Mouse (Mus musculus): ENCODE data around the gene Pga5.
A peak's percentile ranks its signal among the peaks of the same experiment; 100 is the strongest.

The Pga5 gene

GRCm38 (mm10) chr19:10677915-10678771 lies at the start of gene Pga5:
Gene Pga5 (minus strand): TSS chr19:10678071.
- peak; percentile 94 for DNase-seq (ENCODE audit: low spot score)

- DNase-seq (ENCODE audit: low spot score) = no peak
Observed at GRCm38 (mm10) chr19:10724629-10725363, 46.9 kb upstream of the Pga5 start.

GRCm38 (mm10) chr19:10723649-10724048 lies 45.8 kb upstream of the Pga5 start:
- DNase-seq (ENCODE audit: low spot score) = no peak

DNA sequence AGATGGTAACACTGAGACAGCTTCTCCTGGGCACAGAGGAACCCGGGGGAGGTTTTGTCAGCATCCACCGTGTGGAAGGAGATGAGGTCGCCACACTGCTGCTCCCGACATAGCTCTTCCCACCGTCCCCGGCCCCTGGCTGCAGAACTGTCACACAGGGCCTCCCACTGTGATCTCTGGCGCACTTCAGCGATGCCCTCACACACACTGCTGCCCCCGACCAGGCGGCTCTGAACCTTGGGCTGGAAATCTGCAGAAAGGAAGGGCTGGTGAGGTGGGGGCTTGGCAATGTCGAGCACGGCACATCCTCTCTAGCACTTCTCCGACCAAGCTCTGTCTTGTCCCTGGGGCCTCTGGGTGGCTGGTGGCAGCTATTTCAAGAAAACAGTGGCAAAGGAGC lies 45.2 kb upstream of the Pga5 start:
- DNase-seq (ENCODE audit: low spot score) = peak; percentile 32

DNA sequence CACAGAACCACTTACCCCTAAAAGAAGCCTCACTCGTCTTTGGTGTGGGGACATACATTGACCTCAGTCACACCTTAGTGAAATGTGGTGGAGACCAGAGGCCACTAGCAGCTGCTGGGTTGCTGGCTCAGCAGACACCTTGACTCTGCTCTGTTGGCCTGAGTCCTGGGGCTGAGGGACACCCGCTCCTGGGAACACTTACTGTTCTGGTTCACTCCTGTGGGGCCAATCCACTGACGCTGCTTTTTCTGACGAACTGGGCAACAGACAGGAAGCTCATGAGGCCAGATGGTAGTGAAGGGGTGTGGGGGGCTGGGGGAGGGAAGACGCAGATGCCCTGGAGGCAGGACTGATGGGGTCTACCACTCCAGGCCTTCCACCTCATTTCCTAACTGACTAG lies 43.2 kb upstream of the Pga5 start:
- DNase-seq (ENCODE audit: low spot score) = no peak

GRCm38 (mm10) chr19:10720524-10720923 lies 42.7 kb upstream of the Pga5 start:
- peak; percentile 12 for DNase-seq (ENCODE audit: low spot score)

DNA sequence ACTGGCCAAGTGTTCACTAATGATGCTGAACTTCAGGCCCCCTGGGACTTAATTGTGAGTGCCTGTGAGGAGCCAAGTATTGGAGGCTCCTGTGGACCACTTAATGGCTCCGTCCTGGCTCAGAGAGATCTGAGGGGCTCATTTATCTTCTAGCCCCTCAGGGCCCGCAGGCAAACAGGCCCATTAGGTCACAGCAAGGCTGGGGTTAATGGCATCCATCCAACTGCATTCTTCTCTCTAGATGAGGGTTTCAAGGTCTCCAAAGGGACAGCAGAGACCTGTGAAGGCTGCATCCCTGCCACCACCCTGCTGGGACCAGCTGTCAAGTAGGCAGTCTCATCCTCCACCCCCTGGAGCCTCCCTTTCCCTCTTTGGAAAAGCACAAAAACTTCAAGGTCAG lies 41.9 kb upstream of the Pga5 start:
- DNase-seq (ENCODE audit: low spot score) = peak; percentile 32

DNA sequence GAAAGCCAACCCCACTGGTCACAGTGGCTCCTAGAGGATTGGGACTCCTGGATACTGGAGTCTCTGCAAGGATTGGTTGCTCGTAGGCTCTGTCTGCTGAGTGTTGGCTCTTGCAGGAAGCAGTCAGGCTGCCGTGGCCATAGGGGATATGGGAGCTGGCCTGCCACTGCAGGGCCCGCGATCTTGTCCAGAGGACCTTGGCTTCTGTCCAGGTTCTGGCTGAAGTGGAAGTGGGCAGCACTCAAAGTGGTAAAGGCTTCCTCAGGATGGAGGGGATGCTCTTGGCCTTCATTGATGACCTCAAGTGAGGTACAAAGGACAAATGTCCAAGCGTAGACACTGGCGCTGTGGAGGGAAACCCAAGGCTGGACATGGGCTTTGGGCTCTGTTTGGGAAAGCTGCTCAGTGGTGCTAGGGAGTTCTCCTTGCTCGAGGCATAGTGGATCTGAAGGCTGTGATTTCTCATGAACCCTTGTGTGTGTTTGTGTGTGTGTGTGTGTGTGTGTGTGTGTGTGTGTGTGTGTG lies 40.4 kb upstream of the Pga5 start:
- no peak for DNase-seq (ENCODE audit: low spot score)

- DNase-seq (ENCODE audit: low spot score) = no peak
Observed at GRCm38 (mm10) chr19:10715476-10715875, 37.6 kb upstream of the Pga5 start.

GRCm38 (mm10) chr19:10714682-10715475 lies 37.0 kb upstream of the Pga5 start:
- peak; percentile 80 for DNase-seq (ENCODE audit: low spot score)

DNA sequence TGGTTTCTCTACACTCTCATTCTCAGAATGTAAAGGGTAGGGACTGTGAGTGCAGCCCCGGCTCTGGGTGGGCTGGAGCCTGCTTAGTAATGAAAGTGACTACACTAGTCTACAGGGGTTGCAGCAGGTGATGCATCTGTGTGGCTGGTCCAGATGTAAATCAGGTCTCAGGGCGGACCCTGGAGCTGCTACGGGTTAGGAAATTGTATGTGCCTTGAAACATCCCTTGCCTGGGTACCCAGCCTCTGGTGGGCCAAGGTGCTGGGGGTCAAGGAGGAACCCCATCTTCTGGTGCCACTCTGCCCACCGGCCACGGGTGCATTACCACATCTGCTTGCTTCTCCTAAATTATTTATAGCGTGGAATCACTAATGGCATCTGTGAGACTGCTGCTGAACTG lies 36.3 kb upstream of the Pga5 start:
- DNase-seq (ENCODE audit: low spot score) = no peak

- no peak for DNase-seq (ENCODE audit: low spot score)
Observed at GRCm38 (mm10) chr19:10713551-10713950, 35.7 kb upstream of the Pga5 start.

DNA sequence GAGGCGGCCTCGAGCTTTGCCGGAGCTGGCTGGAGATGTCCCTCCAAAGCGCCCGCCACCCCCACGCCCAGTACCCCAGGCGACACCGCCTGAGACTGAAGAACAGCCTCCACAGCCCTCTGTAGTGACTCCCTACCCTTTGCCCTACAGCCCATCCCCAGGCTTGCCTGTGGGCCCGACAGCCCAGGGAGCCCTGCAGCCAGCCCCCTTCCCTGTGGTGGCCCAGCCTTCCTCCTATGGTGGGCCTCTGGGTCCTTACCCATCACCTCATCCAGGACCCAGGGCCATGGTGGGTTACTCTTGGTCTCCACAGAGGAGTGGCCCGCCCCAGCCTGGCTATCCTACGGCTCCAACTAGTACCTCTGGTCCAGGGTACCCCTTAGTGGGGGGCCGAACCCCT lies 34.8 kb upstream of the Pga5 start:
- DNase-seq (ENCODE audit: low spot score) = no peak

DNA sequence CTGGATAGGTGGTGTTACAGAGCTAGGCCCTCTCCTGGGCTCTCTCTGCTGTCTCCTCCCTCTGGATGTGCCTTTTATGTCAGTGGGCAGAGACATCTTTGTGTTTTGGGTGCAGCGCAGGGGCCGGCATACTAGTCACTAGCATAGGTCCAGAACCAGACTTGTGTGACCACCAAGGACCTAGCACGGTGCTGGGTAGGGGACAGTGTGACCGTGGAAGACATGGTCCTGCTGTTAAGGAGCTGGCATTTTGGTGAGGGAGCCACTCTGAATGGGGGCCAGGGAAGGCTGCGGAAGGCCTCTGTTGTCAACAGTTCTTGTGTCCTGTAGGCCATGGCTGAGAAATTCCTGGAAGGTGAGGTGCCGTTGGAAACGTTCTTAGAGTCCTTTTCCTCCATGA lies 34.3 kb upstream of the Pga5 start:
- DNase-seq (ENCODE audit: low spot score) = no peak

DNA sequence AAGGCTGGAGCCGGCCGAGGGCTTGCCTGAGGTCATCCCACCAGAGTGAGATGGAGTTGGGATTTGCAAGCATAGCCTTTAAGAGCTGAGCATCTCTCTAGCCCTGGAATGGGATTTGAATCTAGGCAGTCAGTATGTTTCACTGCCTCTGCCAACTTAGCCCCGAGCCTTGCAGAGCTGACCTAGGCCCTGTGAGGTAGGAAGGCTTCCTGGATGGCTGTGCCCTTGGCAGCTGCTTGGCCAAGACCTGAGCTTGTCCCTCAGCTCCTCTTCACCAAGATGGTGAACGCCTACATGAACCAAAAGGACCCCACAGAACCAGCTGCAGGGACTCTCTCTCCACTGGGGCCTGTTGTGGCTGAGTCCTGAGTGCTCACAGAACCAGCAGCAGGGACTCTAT lies 32.9 kb upstream of the Pga5 start:
- DNase-seq (ENCODE audit: low spot score) = no peak

- DNase-seq (ENCODE audit: low spot score) = peak; percentile 79
Observed at GRCm38 (mm10) chr19:10710088-10710511, 32.2 kb upstream of the Pga5 start.

- DNase-seq (ENCODE audit: low spot score) = peak; percentile 99
Observed at GRCm38 (mm10) chr19:10709360-10710087, 31.7 kb upstream of the Pga5 start.

- no peak for DNase-seq (ENCODE audit: low spot score)
Observed at GRCm38 (mm10) chr19:10708900-10709299, 31.0 kb upstream of the Pga5 start.

DNA sequence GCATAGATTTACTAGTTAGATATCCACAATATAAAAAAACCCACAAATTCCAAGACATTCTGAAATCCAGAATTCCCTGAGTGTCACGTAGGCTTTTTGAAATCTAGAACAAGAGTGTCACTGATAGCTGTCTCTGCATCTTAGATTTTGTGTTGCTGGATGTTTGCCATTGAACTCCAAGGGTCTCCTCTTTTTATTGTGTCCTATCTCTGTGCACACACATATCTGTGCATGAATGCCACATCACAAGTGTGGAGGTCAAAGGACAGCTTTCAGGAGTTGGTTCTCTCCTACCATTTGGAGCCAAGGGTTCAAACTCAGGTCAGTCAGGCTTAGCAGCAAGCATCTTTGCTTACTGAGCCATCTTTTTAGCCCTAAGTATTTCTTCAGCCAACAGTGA lies 30.0 kb upstream of the Pga5 start:
- no peak for DNase-seq (ENCODE audit: low spot score)

DNA sequence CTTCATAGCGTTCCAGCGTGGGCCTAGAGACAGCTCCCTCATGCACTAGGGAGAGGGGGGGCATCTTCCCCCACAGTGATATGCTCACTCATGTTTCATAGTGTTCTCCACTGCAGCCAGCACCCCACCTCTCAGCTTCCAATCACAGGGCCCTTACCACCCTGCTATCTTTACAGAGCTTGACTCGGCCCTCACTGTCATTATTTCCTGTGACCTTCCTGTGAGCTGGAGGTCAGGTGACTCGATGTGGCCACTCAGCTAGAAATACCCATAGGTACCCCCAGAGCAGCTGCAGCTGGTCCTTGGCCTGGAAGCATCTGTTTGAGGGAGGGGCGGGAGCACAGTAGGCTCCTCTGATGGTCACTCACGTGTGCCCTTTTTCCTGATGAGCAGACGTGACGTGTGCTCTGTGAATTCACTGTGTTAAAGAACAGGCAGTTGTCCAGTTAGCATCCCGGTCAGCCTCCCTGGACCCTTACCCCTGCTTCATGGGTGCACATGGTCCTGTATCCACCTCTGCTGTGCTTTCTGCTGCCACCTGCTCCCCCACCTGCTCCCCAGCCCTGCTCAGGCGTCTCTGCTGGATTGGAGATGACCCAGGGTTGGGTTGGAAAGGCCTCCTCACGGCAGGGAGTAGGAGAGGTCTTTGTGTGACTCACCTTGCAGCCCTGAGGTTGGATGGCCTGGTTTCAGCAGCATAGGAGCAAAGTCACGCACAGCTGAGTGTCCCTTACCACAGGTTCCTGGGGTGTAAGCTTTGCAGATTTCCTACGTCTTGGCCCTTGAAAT lies 29.4 kb upstream of the Pga5 start:
- DNase-seq (ENCODE audit: low spot score) = no peak

DNA sequence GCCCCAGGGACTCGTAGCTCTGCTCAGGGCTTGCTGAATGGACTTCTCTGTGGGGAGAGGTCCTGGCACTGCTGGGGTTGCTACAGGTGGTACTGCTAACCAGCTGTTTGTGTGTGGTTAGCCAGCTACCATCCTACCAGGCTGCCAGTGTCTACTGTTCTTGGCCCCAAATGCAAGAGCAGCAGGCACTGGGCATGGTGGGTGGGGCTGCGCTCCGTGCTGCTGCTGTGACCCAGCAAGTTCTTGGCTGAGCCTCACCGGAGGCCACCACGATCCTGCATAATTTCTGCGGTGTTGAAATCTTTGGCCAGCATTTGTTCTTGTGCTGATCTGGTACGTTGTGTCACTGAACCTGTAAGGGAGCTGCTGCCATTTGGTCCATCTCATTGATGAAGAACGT lies 25.6 kb upstream of the Pga5 start:
- DNase-seq (ENCODE audit: low spot score) = no peak

Measured in retina, embryonic 14.5 days (tissue).